Mouse (Mus musculus): Measurements from ENCODE around the gene Clpx.
"Not testable (repeated sequence)": the region's sequence is repeated elsewhere in the genome, so short reads cannot be mapped to it uniquely, and the experiment has no call there.

DNA sequence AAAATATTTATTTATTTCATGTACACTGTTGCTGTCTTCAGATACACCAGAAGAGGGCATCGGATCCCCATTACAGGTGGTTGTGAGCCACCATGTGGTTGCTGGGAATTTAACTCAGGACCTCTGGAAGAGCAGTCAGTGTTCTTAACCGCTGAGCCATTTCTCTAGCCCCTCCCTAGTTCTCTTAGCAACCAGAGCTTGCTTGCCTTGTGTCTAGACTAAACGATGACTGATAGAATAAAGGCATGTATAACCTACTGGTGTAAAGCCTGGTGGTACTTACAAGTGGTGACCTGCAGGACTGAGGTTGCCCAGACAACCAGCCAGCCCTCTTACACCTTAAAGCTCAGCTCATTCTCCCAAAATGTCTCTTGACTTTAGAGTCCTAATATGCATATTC is 19.2 kb upstream of the Clpx start:
- TF ChIP-seq CTCF (IDR thresholded peaks at IDR 0.05 in 2 of 3, conservative IDR thresholded peaks at IDR 0.05 in 1 of 3; ENCODE audit: control insufficient read depth in 1 of 3, insufficient read depth in 1 of 3, low read depth in 2 of 3, low read length in 3 of 3, poor library complexity in 1 of 3, severe bottlenecking in 1 of 3) = peak in 1 of 3 experiments; percentile 19; a peak in 1 of 6 replicates
- TF ChIP-seq EP300 (IDR thresholded peaks at IDR 0.05; ENCODE audit: low read depth in 1 of 2, low read length in 2 of 2); TAL1 (IDR thresholded peaks at IDR 0.05; ENCODE audit: low read length); TCF12 (IDR thresholded peaks at IDR 0.05; ENCODE audit: low read depth, low read length); GATA1 (IDR thresholded peaks at IDR 0.05; ENCODE audit: low read depth, low read length); RCOR1 (IDR thresholded peaks at IDR 0.05; ENCODE audit: low read depth, low read length); POLR2A (IDR thresholded peaks at IDR 0.05; ENCODE audit: control insufficient read depth in 1 of 2, insufficient read depth in 1 of 2, low read depth in 1 of 2, low read length in 2 of 2, poor library complexity in 1 of 2); SMC3 (IDR thresholded peaks at IDR 0.05; ENCODE audit: low read depth, low read length); RAD21 (IDR thresholded peaks at IDR 0.05; ENCODE audit: low read depth, low read length); MYB (IDR thresholded peaks at IDR 0.05; ENCODE audit: low read depth, low read length); USF1 (IDR thresholded peaks at IDR 0.05; ENCODE audit: low read depth, low read length); MYC (IDR thresholded peaks at IDR 0.05; ENCODE audit: low read depth, low read length): not testable (repeated sequence)
